Mouse (Mus musculus) liver, postnatal 0 days (tissue): ENCODE data around the gene Cse1l. TPM values are rescaled to one million over a fixed set of nuclear protein-coding genes. Genes with fewer than 3 reads are reported as not detected.

ENCODE experiments used
- ATAC-seq: fragments of 200-750 bp; cut with Nextera tagmentation; 2 replicates; pipeline ENCODE4 v1.8.0; 2017; ENCODE audit warnings: mild to moderate bottlenecking, moderate library complexity
- DNase-seq: peaks from one replicate; pipeline ENCODE4 v3.0.0-alpha.2; 2016
- H3K27ac ChIP-seq: fragments of 300-500 bp; sonication (generic); 2 replicates; pipeline ENCODE4 v1.5.1; 2014; ENCODE audit warnings: antibody characterized with exemption, moderate library complexity, mild to moderate bottlenecking, low read depth
- H3K27me3 ChIP-seq: fragments of 300-500 bp; sonication (generic); 2 replicates; pipeline ENCODE4 v1.6.1; 2014; ENCODE audit warnings: low read length, control low read depth, mixed read lengths; ENCODE audit not compliant: insufficient read depth
- H3K36me3 ChIP-seq: fragments of 300-500 bp; sonication (generic); replicated peaks from 2 replicates; pipeline ENCODE4 v1.6.1; 2014; ENCODE audit warnings: mild to moderate bottlenecking, control low read depth, low read length, moderate library complexity, mixed read lengths; ENCODE audit not compliant: insufficient read depth
- H3K4me1 ChIP-seq: fragments of 300-500 bp; sonication (generic); 2 replicates; pipeline ENCODE4 v1.6.1; 2014; ENCODE audit warnings: antibody characterized with exemption, mild to moderate bottlenecking, control low read depth; ENCODE audit not compliant: insufficient read depth
- H3K4me2 ChIP-seq: fragments of 300-500 bp; sonication (generic); 2 replicates; pipeline ENCODE4 v1.6.1; 2014; ENCODE audit warnings: low read depth, mild to moderate bottlenecking, low read length, moderate library complexity, mixed read lengths
- H3K4me3 ChIP-seq: fragments of 300-500 bp; sonication (generic); 2 replicates; pipeline ENCODE4 v1.5.1; 2014; ENCODE audit warnings: low read depth, low read length
- H3K9ac ChIP-seq: fragments of 300-500 bp; sonication (generic); replicated peaks from 2 replicates; pipeline ENCODE4 v1.6.1; 2014; ENCODE audit warnings: mild to moderate bottlenecking, moderate library complexity
- H3K9me3 ChIP-seq: fragments of 300-500 bp; sonication (generic); 2 replicates; pipeline ENCODE4 v1.6.1; 2016; ENCODE audit warnings: mild to moderate bottlenecking, control low read depth, low read length, mixed read lengths
- CTCF ChIP-seq: sonication (generic); IDR thresholded peaks from 2 replicates; pipeline ENCODE4 v1.5.1; 2016; ENCODE audit warnings: antibody characterized with exemption, low read depth
- EP300 ChIP-seq: IDR thresholded peaks from 2 replicates; pipeline ENCODE4 v1.6.1; 2016; ENCODE audit warnings: antibody characterized with exemption, low read depth, mild to moderate bottlenecking
- WGBS: fragments of 180-500 bp; shearing (Covaris S2); extraction: QIAGEN DNeasy Blood & Tissue Kit; methylation state at CpG from one replicate; pipeline ENCODE4 v1.1.7; 2014; ENCODE audit not compliant: insufficient replicate concordance; 5-methylcytosine and 5-hydroxymethylcytosine counted together
- polyA plus RNA-seq: library from polyadenylated mRNA; unstranded; fragments of >200 nt; fragmentation: Nextera tagmentation; extraction: Ambion mirVana; gene quantifications from 2 replicates; pipeline ENCODE4 v1.2.1, GENCODE M21; 2015

Cse1l gene
- polyA plus RNA-seq, 1 experiment from 2014 or later, result 23.3 TPM

- WGBS, result 85% methylated on average over 14 of the region's 14 CpGs
- H3K4me1 ChIP-seq, result no peaks in the 10 kb centered on the region
- TF ChIP-seq EP300 (no peak), CTCF (no peak)
- no peak overlapping the region for H3K4me3 ChIP-seq
- DNase-seq (no peak), ATAC-seq (no peak)
- H3K27ac ChIP-seq, result no peak overlapping the region
- no peak overlapping the region for H3K9ac ChIP-seq
- H3K27me3 ChIP-seq, result no peaks in the 10 kb centered on the region
- H3K9me3 ChIP-seq, result no peaks in the 10 kb centered on the region
- H3K36me3 ChIP-seq, result peaks cover 88% of the 10 kb centered on the region
- H3K4me2 ChIP-seq, result no peak overlapping the region
These were observed 45.2 kb downstream of the Cse1l start for GRCm38 (mm10) chr2:166950853-166951648.

- Histone ChIP-seq H3K4me3 (no peak overlapping the region), H3K27me3 (no peaks in the 10 kb centered on the region), H3K9ac (no peak overlapping the region), H3K36me3 (peaks cover 85% of the 10 kb centered on the region), H3K9me3 (no peaks in the 10 kb centered on the region), H3K4me2 (no peak overlapping the region), H3K27ac (no peak overlapping the region), H3K4me1 (no peaks in the 10 kb centered on the region)
- 82% methylated on average over 6 of the region's 6 CpGs for WGBS
- ATAC-seq (no peak), DNase-seq (no peak)
- no peak for TF ChIP-seq EP300
- TF ChIP-seq CTCF, result no peak
These were observed 46.3 kb downstream of the Cse1l start for GRCm38 (mm10) chr2:166952151-166952550.

GRCm38 (mm10) chr2:166956805-166957204 lies 51.0 kb downstream of the Cse1l start:
- no peak for ATAC-seq
- H3K9me3 ChIP-seq, result no peaks in the 10 kb centered on the region
- H3K27me3 ChIP-seq, result no peaks in the 10 kb centered on the region
- TF ChIP-seq CTCF (peak; percentile 69), EP300 (no peak)
- peaks cover 65% of the 10 kb centered on the region for H3K36me3 ChIP-seq
- no peak overlapping the region for H3K9ac ChIP-seq
- DNase-seq, result peak; percentile 32
- H3K4me3 ChIP-seq, result no peak overlapping the region
- 52% methylated on average over 7 of the region's 7 CpGs for WGBS
- 0 out of 2 replicates have a peak, but pooled peaks cover 3% of the 10 kb centered on the region for H3K4me1 ChIP-seq
- no peak overlapping the region for H3K27ac ChIP-seq
- H3K4me2 ChIP-seq, result no peak overlapping the region

- DNase-seq (peak; percentile 51), ATAC-seq (peak; percentile 89)
- peaks cover 43% of the 10 kb centered on the region for H3K36me3 ChIP-seq
- TF ChIP-seq CTCF (no peak), EP300 (no peak)
- H3K4me1 ChIP-seq, result peaks cover 12% of the 10 kb centered on the region; the same call in 1 of the 2 replicates
- H3K27me3 ChIP-seq, result no peaks in the 10 kb centered on the region
- no peaks in the 10 kb centered on the region for H3K9me3 ChIP-seq
- H3K4me2 ChIP-seq, result no peak overlapping the region
- WGBS, result 67% methylated on average over 8 of the region's 8 CpGs
- peak overlapping the region; percentile 72 for H3K27ac ChIP-seq
- H3K9ac ChIP-seq, result no peak overlapping the region
- H3K4me3 ChIP-seq, result no peak overlapping the region
These were observed 54.9 kb downstream of the Cse1l start for GRCm38 (mm10) chr2:166960648-166961330.

GRCm38 (mm10) chr2:166963257-166963656 lies 57.4 kb downstream of the Cse1l start:
- TF ChIP-seq CTCF (no peak), EP300 (no peak)
- no peak overlapping the region for H3K9ac ChIP-seq
- H3K27ac ChIP-seq, result no peak overlapping the region
- H3K27me3 ChIP-seq, result no peaks in the 10 kb centered on the region
- peaks cover 31% of the 10 kb centered on the region for H3K36me3 ChIP-seq
- WGBS, result 85% methylated on average over 8 of the region's 8 CpGs
- H3K9me3 ChIP-seq, result no peaks in the 10 kb centered on the region
- DNase-seq, result no peak
- H3K4me1 ChIP-seq, result peaks cover 18% of the 10 kb centered on the region
- H3K4me3 ChIP-seq, result no peak overlapping the region
- no peak for ATAC-seq
- no peak overlapping the region for H3K4me2 ChIP-seq

- DNase-seq, result no peak
- no peak overlapping the region for H3K4me2 ChIP-seq
- peaks cover 18% of the 10 kb centered on the region for H3K4me1 ChIP-seq
- TF ChIP-seq CTCF, result no peak
- no peak overlapping the region for H3K27ac ChIP-seq
- no peak overlapping the region for H3K4me3 ChIP-seq
- peaks cover 17% of the 10 kb centered on the region for H3K36me3 ChIP-seq
- no peaks in the 10 kb centered on the region for H3K9me3 ChIP-seq
- H3K9ac ChIP-seq, result no peak overlapping the region
- no peak for ATAC-seq
- no peaks in the 10 kb centered on the region for H3K27me3 ChIP-seq
- 62% methylated on average over 2 of the region's 2 CpGs for WGBS
These were observed 58.9 kb downstream of the Cse1l start for GRCm38 (mm10) chr2:166964773-166965172.
